Mouse (Mus musculus): ENCODE data around the gene Ap3b1.

Gene Ap3b1

DNA sequence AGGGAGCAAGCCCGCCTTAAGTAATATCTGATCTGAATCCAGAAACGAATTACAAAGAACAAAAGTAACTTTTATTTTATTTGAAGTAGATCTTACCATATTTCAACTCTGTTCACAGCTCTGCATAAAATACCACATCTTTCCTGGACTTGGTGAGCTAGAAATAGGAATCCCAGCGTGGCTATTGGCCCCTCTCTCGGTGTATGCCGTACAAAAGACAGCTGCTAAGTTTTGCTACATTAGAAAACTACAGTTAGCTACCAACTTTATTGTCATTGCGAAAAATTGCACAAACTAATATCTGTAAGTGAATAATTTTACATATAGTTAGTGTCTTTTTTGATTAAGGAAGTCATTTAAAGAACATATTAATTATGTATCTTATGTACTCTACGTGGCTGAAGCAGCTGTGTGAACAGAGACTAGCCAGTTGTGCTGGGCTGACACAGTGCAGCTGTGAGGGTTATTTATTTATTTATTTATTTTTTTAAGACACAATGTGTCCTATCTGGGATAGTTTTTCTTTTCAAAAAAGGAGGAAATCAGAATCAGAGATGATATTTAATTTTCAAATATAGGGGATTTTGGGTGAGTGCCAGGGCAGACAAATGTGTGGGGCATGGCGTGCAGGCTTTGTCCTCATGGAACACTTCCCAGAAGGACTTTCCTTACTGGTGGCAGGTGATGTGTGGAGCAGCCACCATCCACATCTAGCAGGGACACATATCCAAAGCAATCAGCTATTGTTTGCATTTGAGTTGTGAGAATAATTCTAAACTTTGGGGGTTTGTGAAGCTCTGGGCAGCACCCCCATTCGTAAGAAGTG is 248.5 kb downstream of the Ap3b1 start:
- DNase-seq = no peak

- no peak for DNase-seq
These were observed 249.1 kb downstream of the Ap3b1 start for GRCm38 (mm10) chr13:94607861-94608223.

DNA sequence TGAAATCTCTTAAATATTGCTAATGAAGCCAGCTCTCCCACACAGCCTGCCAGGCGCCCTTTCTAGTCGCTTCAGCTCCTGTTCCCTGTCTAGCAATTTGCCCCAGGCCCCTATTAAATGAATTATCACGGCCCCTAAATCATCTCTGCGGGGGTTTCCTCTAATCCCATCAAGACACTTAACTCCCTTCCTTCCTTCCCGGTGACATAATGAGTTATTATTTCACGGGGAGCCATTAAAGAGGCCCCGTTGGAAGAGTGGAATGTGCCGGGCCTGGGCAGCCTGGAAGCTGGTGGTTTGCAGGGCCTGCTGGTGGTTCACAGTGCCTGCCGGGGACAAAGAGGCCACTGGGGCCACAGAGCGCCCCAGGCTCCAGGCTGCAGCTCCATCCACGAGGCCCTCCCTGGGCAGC is 249.7 kb downstream of the Ap3b1 start:
- no peak for DNase-seq

DNA sequence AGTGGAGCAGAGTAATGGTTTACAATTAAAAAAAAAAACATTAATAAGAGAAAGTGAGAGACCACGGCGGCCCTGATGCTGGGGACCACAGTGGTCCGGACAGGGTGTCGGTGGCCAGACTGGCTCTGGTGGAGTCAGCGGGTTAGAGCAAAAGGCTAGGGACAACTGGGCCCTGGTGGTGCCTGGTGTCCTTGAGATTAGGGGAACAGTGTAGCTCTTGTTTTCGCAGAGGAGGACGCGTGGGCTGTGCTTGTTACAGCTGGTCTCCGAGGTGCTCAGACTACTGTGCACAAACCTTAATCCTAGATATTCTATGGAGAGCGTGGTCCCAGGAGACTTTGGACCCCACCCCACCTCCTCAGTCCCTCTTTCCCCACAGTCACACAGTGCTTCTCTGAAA is 250.2 kb downstream of the Ap3b1 start:
- no peak for DNase-seq

Measured in kidney, adult 11 months (tissue).